Mouse (Mus musculus): ENCODE data around the gene A730049H05Rik.

A730049H05Rik gene

GRCm38 (mm10) chr6:92816311-92816751 lies at the start of gene A730049H05Rik:
Gene A730049H05Rik, plus strand, starts transcription at chr6:92816478.
- no peak for DNase-seq (ENCODE audit: low spot score in 2 of 2)

DNA sequence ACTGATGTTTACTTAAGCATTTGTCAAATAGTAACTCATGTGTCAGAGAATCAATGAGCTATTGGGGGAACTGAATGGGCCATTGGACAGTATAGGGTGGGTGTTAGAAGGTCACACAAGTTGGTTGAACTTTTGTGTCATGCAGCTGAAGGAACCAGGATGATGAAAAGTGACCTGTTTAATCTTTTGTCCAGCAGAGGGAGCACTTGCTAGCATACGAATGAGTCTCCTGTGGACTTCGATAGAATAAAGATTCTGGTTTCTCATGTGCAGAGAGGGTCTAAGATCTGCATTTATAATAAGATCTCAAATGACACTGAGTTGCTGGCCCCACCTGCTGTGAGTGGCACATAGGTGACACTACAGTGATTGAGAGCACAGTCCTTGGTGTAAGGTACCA lies 39.9 kb upstream of the A730049H05Rik start:
- peak in 1 of 2 experiments; percentile 35 for DNase-seq (ENCODE audit: low spot score in 2 of 2)

DNA sequence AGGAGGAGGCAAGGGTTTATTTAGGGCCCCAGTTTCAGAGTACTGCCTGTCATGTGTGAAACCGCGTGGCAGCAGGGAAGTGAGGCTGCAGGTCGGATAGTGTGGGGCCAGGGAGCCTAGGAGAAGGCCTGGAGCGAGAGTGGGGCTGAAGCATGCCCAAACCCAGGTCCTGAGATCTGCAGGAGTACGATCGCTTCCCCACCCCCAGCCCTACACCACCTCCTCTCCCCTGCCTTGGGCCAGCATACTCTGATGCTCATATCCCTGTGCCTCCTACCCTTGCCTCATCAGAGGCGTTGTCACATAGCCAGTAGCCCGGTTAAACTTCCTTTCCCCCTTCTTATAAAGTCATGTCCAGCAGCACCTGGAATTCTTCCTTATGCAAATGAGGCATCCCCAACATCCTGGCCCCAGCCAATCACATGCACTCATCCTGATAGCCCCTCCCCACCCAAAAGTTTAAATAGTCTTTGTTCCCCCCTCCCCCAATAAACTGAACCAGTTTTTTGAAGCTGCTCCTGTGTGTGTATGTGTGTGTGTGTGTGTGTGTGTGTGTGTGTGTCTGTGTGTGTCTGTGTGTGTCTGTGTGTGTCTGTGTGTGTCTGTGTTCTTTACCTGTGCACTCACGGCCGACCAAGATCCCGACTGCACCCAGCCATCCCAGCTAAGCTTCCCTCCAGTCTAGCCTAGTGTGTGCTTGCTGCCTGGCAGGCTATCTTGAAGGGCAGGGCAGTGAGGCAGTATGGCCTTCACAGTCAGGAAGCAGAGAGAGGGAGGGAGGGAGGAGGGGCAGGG lies 36.9 kb upstream of the A730049H05Rik start:
- DNase-seq (ENCODE audit: low spot score in 2 of 2): no peak

GRCm38 (mm10) chr6:92779935-92780205 lies 36.4 kb upstream of the A730049H05Rik start:
- DNase-seq (ENCODE audit: low spot score in 2 of 2): no peak

GRCm38 (mm10) chr6:92781446-92781845 lies 34.8 kb upstream of the A730049H05Rik start:
- DNase-seq (ENCODE audit: low spot score in 2 of 2): no peak

GRCm38 (mm10) chr6:92784782-92785181 lies 31.5 kb upstream of the A730049H05Rik start:
- peak in 1 of 2 experiments; percentile 16 for DNase-seq (ENCODE audit: low spot score in 2 of 2)

DNA sequence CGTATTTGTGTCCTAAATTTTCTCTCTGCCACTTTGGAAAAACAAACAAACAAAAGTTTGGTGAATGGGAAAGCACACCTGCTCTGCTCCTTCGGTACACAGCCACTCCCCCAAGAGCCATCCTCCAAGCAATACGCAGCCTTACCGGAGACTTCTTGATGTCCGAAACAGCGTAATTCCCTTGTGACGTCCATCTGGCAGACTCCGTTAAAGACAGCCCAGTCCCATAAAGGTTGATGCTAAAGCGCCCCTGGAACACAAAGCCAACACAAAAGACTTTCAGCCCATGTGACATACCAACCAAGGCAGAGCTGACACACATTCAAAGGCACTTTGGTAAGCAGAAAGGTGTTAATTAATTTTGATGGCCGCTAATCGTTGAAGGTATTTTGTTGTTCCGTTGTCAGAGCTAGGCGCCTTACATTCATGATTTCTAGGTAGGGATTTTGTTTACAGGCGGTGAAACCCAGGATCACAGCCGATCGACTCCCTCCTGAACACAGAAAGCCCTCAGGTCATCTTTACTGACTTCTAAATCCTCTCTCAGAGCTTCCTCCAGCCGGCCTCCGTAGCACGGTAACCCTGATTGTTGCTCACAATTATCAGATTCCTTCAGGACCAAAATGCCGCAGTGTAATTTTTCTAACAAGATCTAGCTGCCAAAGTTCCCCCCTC lies 29.4 kb upstream of the A730049H05Rik start:
- DNase-seq (ENCODE audit: low spot score in 2 of 2): no peak

GRCm38 (mm10) chr6:92787376-92787712 lies 28.9 kb upstream of the A730049H05Rik start:
- DNase-seq (ENCODE audit: low spot score in 2 of 2): peak; percentile 22 to 57

DNA sequence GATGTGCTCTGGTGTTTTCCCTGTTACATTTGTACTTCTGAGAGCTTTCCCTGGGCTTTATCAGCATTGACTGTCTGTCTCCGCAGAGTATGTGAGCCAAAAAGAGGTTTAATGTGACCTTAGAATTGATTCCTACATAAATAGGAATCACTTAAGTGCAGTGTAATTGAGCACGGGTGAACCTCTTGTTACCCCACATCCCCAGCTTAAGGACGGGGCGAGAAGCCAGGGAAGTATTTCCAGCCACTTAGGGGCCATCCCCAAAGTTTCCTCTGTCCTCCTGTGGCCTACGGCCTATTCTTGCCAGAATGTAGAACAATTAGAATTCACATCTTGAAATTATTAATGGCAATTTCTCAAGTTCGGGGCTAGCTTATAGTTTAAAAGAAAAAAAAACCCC lies 22.5 kb upstream of the A730049H05Rik start:
- DNase-seq (ENCODE audit: low spot score in 2 of 2): no peak

GRCm38 (mm10) chr6:92801462-92801861 lies 14.8 kb upstream of the A730049H05Rik start:
- DNase-seq (ENCODE audit: low spot score in 2 of 2): no peak

- no peak for DNase-seq (ENCODE audit: low spot score in 2 of 2)
Measured at GRCm38 (mm10) chr6:92802421-92802820, 13.9 kb upstream of the A730049H05Rik start.

- no peak for DNase-seq (ENCODE audit: low spot score in 2 of 2)
Measured at GRCm38 (mm10) chr6:92803213-92803612, 13.1 kb upstream of the A730049H05Rik start.

- no peak for DNase-seq (ENCODE audit: low spot score in 2 of 2)
Measured at GRCm38 (mm10) chr6:92804254-92804971, 11.9 kb upstream of the A730049H05Rik start.

DNA sequence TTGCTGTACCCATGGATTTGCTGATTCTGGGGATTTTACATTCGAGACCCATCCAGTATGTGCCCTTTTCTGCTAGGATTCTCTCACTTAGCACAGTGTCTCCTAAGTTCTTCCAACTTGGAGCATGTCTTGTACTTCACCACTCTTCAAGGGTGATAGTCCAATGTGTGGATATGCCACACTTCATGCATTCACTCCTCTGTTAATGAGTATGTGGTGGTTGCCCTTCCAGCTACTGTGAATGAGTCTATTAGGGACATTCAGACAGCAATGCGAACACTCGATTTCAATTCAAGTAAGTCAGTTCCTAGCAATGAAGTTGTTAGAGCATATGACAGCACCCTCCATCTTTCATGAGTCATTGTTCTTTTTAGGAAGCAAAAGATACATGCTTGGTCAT lies 6.5 kb upstream of the A730049H05Rik start:
- DNase-seq (ENCODE audit: low spot score in 2 of 2): no peak

- no peak for DNase-seq (ENCODE audit: low spot score in 2 of 2)
Measured at GRCm38 (mm10) chr6:92810628-92811027, 5.7 kb upstream of the A730049H05Rik start.

- DNase-seq (ENCODE audit: low spot score in 2 of 2): no peak
Measured at GRCm38 (mm10) chr6:92811566-92811965, 4.7 kb upstream of the A730049H05Rik start.

DNA sequence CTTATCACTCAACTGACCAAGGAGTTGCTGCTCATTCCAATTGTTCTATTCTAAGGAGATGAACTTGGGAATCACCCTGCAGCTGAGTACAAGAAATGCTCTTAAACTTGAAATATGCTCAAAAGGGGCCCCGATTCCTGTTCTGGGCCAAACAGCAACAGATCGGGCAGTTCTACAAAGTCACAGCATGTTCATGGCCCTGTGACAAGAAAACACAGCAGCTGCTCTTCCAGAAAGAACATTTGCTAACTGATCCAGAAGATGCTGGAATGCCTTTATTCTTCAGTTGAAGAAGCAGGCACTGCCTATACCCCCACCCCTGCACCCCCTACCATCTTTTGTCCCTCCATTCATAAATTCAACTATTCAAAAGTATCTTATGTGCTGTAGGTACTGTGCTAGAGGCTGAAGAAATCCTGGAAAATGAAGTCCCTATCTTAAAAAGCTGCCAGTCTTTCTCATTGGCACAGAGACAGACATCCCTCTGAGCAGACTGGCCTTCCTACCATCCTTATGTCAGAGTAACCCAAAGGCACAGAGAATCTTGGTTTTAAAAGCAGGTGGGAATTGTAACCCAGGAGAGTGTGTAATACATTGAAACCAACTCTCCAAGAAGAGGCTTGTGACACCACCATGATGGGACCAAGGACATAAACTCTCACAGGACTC lies 3.4 kb upstream of the A730049H05Rik start:
- DNase-seq (ENCODE audit: low spot score in 2 of 2): no peak

- no peak for DNase-seq (ENCODE audit: low spot score in 2 of 2)
Measured at GRCm38 (mm10) chr6:92817661-92818060, 1.4 kb downstream of the A730049H05Rik start.

- DNase-seq (ENCODE audit: low spot score in 2 of 2): no peak
Measured at GRCm38 (mm10) chr6:92821606-92822005, 5.3 kb downstream of the A730049H05Rik start.

GRCm38 (mm10) chr6:92822006-92822405 lies 5.7 kb downstream of the A730049H05Rik start:
- DNase-seq (ENCODE audit: low spot score in 2 of 2): no peak

DNA sequence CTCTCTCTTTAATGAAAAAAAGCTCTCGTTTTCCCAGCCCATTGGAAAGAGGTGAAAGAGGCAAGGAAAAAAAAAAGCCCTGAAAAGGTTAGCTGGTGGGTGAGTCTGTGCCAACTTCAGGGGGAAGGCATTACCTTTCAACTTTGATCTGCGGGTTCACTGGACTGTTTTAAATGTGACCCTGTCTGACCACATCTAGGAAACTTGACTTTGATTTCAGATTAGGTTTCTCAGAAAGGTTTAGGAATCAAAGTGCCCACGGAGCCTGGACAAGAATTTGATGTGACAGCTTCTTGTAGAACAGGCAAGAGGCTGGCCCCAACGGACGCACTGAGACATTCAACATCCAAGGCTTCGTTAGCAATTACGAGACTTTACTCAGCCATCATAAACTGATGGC lies 7.7 kb downstream of the A730049H05Rik start:
- no peak for DNase-seq (ENCODE audit: low spot score in 2 of 2)

DNA sequence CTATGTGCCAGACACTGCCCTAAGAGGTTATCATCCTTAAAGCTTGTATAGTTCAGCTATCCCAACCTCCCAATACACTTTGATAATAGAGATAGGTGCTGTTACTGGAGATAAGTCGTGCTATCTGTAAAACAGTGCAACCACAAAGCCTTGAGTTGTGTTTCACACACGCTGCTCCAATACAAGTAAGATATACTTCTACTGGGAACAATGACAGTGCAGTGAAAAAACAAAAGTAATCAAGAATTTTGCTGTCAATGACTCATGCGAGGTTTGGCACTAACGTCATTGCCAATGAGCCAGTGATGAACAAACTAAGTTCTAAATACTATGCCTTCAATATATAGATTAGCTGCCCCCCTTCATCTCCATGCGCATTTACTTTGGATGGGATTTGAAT lies 10.3 kb downstream of the A730049H05Rik start:
- no peak for DNase-seq (ENCODE audit: low spot score in 2 of 2)

Measured in thymus, postnatal 10 days (tissue).